Mouse (Mus musculus) G1E (cell line): ENCODE results near the gene F2rl3. TPM values are rescaled to one million over a fixed set of nuclear protein-coding genes. Genes with fewer than 3 reads are reported as not detected.

ENCODE experiments used
- ATAC-seq: 2 replicates; pipeline ENCODE4 v1.8.0; 2016; ENCODE audit warnings: mild to moderate bottlenecking; ENCODE audit not compliant: insufficient number of reproducible peaks, poor library complexity, low FRiP score, severe bottlenecking; ENCODE audit errors: extremely low read depth
- DNase-seq: peaks from one replicate; pipeline ENCODE4 v3.0.0; 2012; ENCODE audit warnings: low spot score
- H3K27me3 ChIP-seq: 2 replicates; pipeline ENCODE4 v1.6.1; 2012; ENCODE audit warnings: mild to moderate bottlenecking, low read length, inconsistent platforms; ENCODE audit not compliant: insufficient read depth
- H3K36me3 ChIP-seq: replicated peaks from 2 replicates; pipeline ENCODE3; 2012; ENCODE audit warnings: mild to moderate bottlenecking, inconsistent platforms
- H3K4me1 ChIP-seq: 2 replicates; pipeline ENCODE4 v1.6.1; 2012; ENCODE audit warnings: low read depth, low read length, inconsistent platforms, mixed read lengths; ENCODE audit not compliant: insufficient read depth
- H3K4me3 ChIP-seq: 2 replicates; pipeline ENCODE4 v1.5.1; 2012; ENCODE audit warnings: low read depth, mild to moderate bottlenecking, inconsistent platforms, low read length, moderate library complexity, mixed read lengths
- H3K9me3 ChIP-seq: replicated peaks from 2 replicates; pipeline ENCODE4 v1.6.1; 2012; ENCODE audit warnings: inconsistent platforms
- CTCF ChIP-seq: IDR thresholded peaks from 2 replicates; pipeline ENCODE4 v1.5.1; 2012; ENCODE audit warnings: low read depth, low read length, inconsistent platforms, mixed read lengths
- GATA1 ChIP-seq: IDR thresholded peaks from 2 replicates; pipeline ENCODE4 v1.6.1; 2012; ENCODE audit warnings: borderline replicate concordance, low read length, inconsistent platforms, mixed read lengths
- GATA2 ChIP-seq: IDR thresholded peaks from 2 replicates; pipeline ENCODE4 v1.6.1; 2012; ENCODE audit warnings: low read depth, low read length, inconsistent platforms, borderline replicate concordance
- POLR2AphosphoS5 ChIP-seq: IDR thresholded peaks from 2 replicates; pipeline ENCODE4 v1.6.1; 2012; ENCODE audit warnings: low read depth, low read length, inconsistent platforms; ENCODE audit not compliant: insufficient replicate concordance
- TAL1 ChIP-seq: conservative IDR thresholded peaks from 2 replicates; pipeline ENCODE4 v1.6.1; 2012; ENCODE audit warnings: low read depth, low read length, inconsistent platforms, mixed read lengths
- polyA plus RNA-seq: library from polyadenylated mRNA; stranded (reverse); fragments of >175 nt; gene quantifications from 2 replicates; pipeline ENCODE4 v1.2.3, GENCODE M21; 2012
- total RNA-seq, 2 experiments: library from RNA; stranded (forward) in 1 of 2; stranded (reverse) in 1 of 2; fragments of 200-1000 nt in 1 of 2; fragments of >200 nt in 1 of 2; fragmentation: Nextera tagmentation in 1 of 2; gene quantifications; 2 replicates each; pipeline ENCODE4 v1.2.3; 2014 to 2017

Gene F2rl3
- total and polyA plus RNA-seq, 3 experiments = 0.05 TPM; not detected in 2

GRCm38 (mm10) chr8:72801583-72801982 lies 39.9 kb downstream of the F2rl3 start:
- no peaks in the 10 kb centered on the region for H3K9me3 ChIP-seq
- H3K4me1 ChIP-seq = no peaks in the 10 kb centered on the region
- no peak for DNase-seq
- no peaks in the 10 kb centered on the region for H3K36me3 ChIP-seq
- ATAC-seq = no peak
- H3K4me3 ChIP-seq = no peak overlapping the region
- TF ChIP-seq POLR2AphosphoS5 = no peak
- no peak for TF ChIP-seq GATA2
- TF ChIP-seq TAL1 = no peak
- TF ChIP-seq CTCF = no peak
- TF ChIP-seq GATA1 = no peak
- no peaks in the 10 kb centered on the region for H3K27me3 ChIP-seq

- no peak for TF ChIP-seq POLR2AphosphoS5
- TF ChIP-seq GATA1 = no peak
- no peak for TF ChIP-seq CTCF
- TF ChIP-seq GATA2 = no peak
- no peak for TF ChIP-seq TAL1
- Histone ChIP-seq H3K9me3 (no peaks in the 10 kb centered on the region), H3K4me3 (no peak overlapping the region), H3K4me1 (no peaks in the 10 kb centered on the region), H3K36me3 (no peaks in the 10 kb centered on the region), H3K27me3 (no peaks in the 10 kb centered on the region)
- ATAC-seq = no peak
- DNase-seq = no peak
Measured at GRCm38 (mm10) chr8:72812690-72813089, 51.0 kb downstream of the F2rl3 start.

Other genes starting within 250 kb of the F2rl3 start
- 14.8 and 17.9 TPM in 2 replicates for gene Med26, start 213.6 kb upstream of the F2rl3 start, total RNA-seq (2014; fragmentation: Nextera tagmentation)
- 6.9 and 7.6 TPM in 2 replicates for gene Med26, start 213.6 kb upstream of the F2rl3 start, total RNA-seq (2017)
- 43.8 and 61.3 TPM in 2 replicates for gene Med26, start 213.6 kb upstream of the F2rl3 start, polyA plus RNA-seq
- 26.8 and 36.6 TPM in 2 replicates for gene Smim7, start 190.8 kb upstream of the F2rl3 start, total RNA-seq (2014; fragmentation: Nextera tagmentation)
- gene Smim7, start 190.8 kb upstream of the F2rl3 start, total RNA-seq (2017) = 30.6 and 32.9 TPM in 2 replicates
- 14.3 and 15.8 TPM in 2 replicates for gene Smim7, start 190.8 kb upstream of the F2rl3 start, polyA plus RNA-seq
- gene Tmem38a, start 189.8 kb upstream of the F2rl3 start, total RNA-seq (2014; fragmentation: Nextera tagmentation) = 3.3 and 3.5 TPM in 2 replicates
- gene Tmem38a, start 189.8 kb upstream of the F2rl3 start, total RNA-seq (2017) = 1.6 and 2.6 TPM in 2 replicates
- 2.8 and 3.1 TPM in 2 replicates for gene Tmem38a, start 189.8 kb upstream of the F2rl3 start, polyA plus RNA-seq
- gene Nwd1, start 115.2 kb upstream of the F2rl3 start, total RNA-seq (2014; fragmentation: Nextera tagmentation) = not detected in 2 replicates
- 0.06 and 0.16 TPM in 2 replicates for gene Nwd1, start 115.2 kb upstream of the F2rl3 start, total RNA-seq (2017)
- 0.05 TPM in 1 of 2 replicates, not detected in the other for gene Nwd1, start 115.2 kb upstream of the F2rl3 start, polyA plus RNA-seq
- gene Sin3b, start 38.6 kb upstream of the F2rl3 start, total RNA-seq (2014; fragmentation: Nextera tagmentation) = 73.8 and 82.2 TPM in 2 replicates
- 186 and 202 TPM in 2 replicates for gene Sin3b, start 38.6 kb upstream of the F2rl3 start, total RNA-seq (2017)
- 58.9 and 64.7 TPM in 2 replicates for gene Sin3b, start 38.6 kb upstream of the F2rl3 start, polyA plus RNA-seq